Mouse (Mus musculus): ENCODE results near the gene Tmem183a.

DNA sequence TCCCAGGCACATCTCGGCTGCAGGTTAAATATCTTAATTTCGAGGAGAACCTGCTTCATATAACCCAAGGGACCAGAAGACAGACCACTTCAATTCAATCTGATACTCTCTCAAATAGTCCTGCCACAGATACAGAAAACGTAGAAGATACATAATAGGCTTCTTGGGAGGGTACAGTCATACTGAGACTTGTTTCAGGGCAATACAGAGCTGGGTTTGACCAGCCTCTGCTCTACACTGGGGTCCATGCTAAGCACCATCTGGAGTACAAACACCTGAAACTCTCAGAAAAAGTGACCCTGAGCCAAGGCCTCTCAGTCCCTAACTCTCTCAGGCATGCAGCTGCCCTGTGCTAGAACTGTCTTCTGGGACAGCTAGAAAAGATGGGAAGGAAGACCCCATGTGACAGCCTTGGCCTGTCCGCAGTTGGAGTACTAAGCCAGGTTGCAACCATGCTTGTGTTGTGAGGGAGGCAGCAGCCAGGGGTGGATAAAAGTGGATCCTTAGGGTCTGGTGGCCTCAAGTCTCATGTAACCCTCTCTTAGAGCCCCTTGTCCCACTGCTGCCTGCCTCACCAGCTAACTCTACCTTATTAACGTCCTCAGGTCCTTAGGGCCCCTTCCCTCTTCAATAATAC is 20.0 kb downstream of the Tmem183a start:
- no peak for TF ChIP-seq CTCF (IDR thresholded peaks at IDR 0.05; ENCODE audit: low read depth, low read length)
- TF ChIP-seq POLR2AphosphoS5 (IDR thresholded peaks at IDR 0.05; ENCODE audit: insufficient replicate concordance, low read depth, low read length) = no peak
- TF ChIP-seq GATA1 (IDR thresholded peaks at IDR 0.05; ENCODE audit: borderline replicate concordance, low read length) = no peak
- TF ChIP-seq TAL1 (conservative IDR thresholded peaks at IDR 0.05; ENCODE audit: low read depth, low read length) = no peak
- no peak for TF ChIP-seq GATA2 (IDR thresholded peaks at IDR 0.05; ENCODE audit: borderline replicate concordance, low read depth, low read length)
